Mouse (Mus musculus) ES-Bruce4 (cell line): ENCODE measurements at regions not wholly inside any gene's neighbourhood (a gene's known extent, or its start where the extent isn't known, plus 50 kb on each side); places are given as distances from the start of the nearest gene placed in this dataset.

Experiments used
- CTCF ChIP-seq: IDR thresholded peaks from one replicate; pipeline ENCODE4 v1.8.1; 2011; ENCODE audit warnings: low read depth, low read length
- EP300 ChIP-seq: IDR thresholded peaks from 2 replicates; pipeline ENCODE4 v1.6.1; 2011; ENCODE audit warnings: low read depth, low read length; ENCODE audit not compliant: insufficient read depth
- POLR2A ChIP-seq: IDR thresholded peaks from one replicate; pipeline ENCODE4 v1.8.1; 2011; ENCODE audit warnings: low read length; ENCODE audit not compliant: insufficient read depth

DNA sequence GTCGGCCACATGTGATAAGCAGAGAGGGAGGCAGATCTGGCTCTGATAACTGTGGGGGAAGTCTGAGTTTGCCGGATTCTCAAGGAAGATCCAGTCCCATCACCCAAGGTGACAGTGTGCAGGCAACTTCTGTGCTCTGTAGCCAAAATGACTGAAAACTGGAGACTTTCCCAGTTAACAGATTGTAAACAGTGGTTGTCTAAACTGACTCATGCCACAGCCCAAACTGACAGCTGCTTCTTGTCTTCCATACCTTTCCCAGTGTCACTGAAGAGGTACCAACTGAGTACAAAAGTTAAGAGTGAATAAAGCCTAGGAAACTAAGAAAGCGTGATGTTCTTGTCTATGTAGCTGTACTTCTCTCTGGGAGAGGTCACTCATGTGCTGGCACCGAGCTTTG, 990.4 kb upstream of the Slit2 start:
- TF ChIP-seq CTCF (no peak), POLR2A (no peak), EP300 (no peak)
